ENCODE assay signal across 9 mouse cellular contexts in genomic region chr14:18506168-18506567, GRCm38 (mm10).
DNase-seq lines count a peak whose midpoint lies in the region; ATAC-seq lines count a peak whose summit lies in the region.
"Had no signal": no experiment of that assay in that cellular context is flagged by ENCODE, and none has a peak within 500 bp of the region (broad histone marks: within the 10 kb centered on the region; RNA-seq: fewer than 3 reads in every experiment).

No protein-coding gene starts in this region.

- no peaks in the 10 kb centered on the region; the same call in 1 of the 2 replicates for H3K4me1 ChIP-seq in heart, embryonic 12.5 days (replicated peaks)
- H3K4me1 ChIP-seq: midbrain, embryonic 12.5 days had no signal

- no peak for ATAC-seq in heart, embryonic 12.5 days (ENCODE audit: insufficient number of reproducible peaks, low FRiP score)
- ATAC-seq in hematopoietic stem cell, adult 5-6 weeks (replicated peaks in 1 of 2; ENCODE audit: insufficient read depth in 1 of 2, low FRiP score in 2 of 2, low TSS enrichment in 1 of 2, low read depth in 1 of 2, poor library complexity in 2 of 2, severe bottlenecking in 2 of 2): peak; percentile 42 to 57; a peak in 2 of 4 replicates
- no peak for ATAC-seq in megakaryocyte-erythroid progenitor cell, adult 5-6 weeks (replicated peaks; ENCODE audit: low FRiP score, low TSS enrichment, poor library complexity, severe bottlenecking)

- DNase-seq in heart, adult 8-10 months (ENCODE audit: low spot score): peak; percentile 11
- peak; percentile 50 for DNase-seq in 416B (ENCODE audit: low read depth)
- DNase-seq in R1 (ENCODE audit: low read depth, low spot score): peak; percentile 28
- DNase-seq in naive thymus-derived CD4-positive, alpha-beta T cell, adult 2 months (ENCODE audit: low read depth): peak; percentile 54
- no peak for DNase-seq in c-Kit-positive CD71-positive TER-119-positive erythroid progenitor cells, embryonic 14.5 days (ENCODE audit: low spot score)

- no peak overlapping the region for H3K4me2 ChIP-seq in heart, embryonic 12.5 days
- H3K4me2 ChIP-seq: midbrain, embryonic 12.5 days had no signal

- H3K9ac ChIP-seq in heart, embryonic 12.5 days: no peak overlapping the region
- H3K9ac ChIP-seq: midbrain, embryonic 12.5 days had no signal

- no peak overlapping the region for H3K4me3 ChIP-seq in heart, embryonic 12.5 days
- H3K4me3 ChIP-seq: midbrain, embryonic 12.5 days had no signal

- H3K36me3 ChIP-seq in heart, embryonic 12.5 days: no peaks in the 10 kb centered on the region
- H3K36me3 ChIP-seq: midbrain, embryonic 12.5 days had no signal

- no peaks in the 10 kb centered on the region for H3K27me3 ChIP-seq in heart, embryonic 12.5 days (replicated peaks)
- H3K27me3 ChIP-seq: midbrain, embryonic 12.5 days had no signal

- no peak overlapping the region for H3K27ac ChIP-seq in heart, embryonic 12.5 days (ENCODE audit: poor library complexity, severe bottlenecking)
- H3K27ac ChIP-seq: midbrain, embryonic 12.5 days had no signal

- H3K9me3 ChIP-seq in heart, embryonic 12.5 days (replicated peaks): no peaks in the 10 kb centered on the region
- H3K9me3 ChIP-seq: midbrain, embryonic 12.5 days had no signal

- WGBS in heart, embryonic 12.5 days: 65% methylated on average over 4 of the region's 4 CpGs

Comparison
In these comparisons a context has a peak if more than half of its experiments do, and no peak if none do; other contexts are left out.
1. ATAC-seq: peak in hematopoietic stem cell, adult 5-6 weeks (2 of 2); none in heart, embryonic 12.5 days (single experiment) and megakaryocyte-erythroid progenitor cell, adult 5-6 weeks (single experiment).